In genomic region chr10:19594201-19594905, GRCm38 (mm10) we compare ENCODE assay signal across 12 mouse cellular contexts. TPM values are rescaled to one million over a fixed set of nuclear protein-coding genes. Genes with fewer than 3 reads are reported as not detected.
DNase-seq lines count a peak whose midpoint lies in the region; ATAC-seq and TF ChIP-seq lines count a peak whose summit lies in the region.
"Had no signal": no experiment of that assay in that cellular context is flagged by ENCODE, and none has a peak within 500 bp of the region (broad histone marks: within the 10 kb centered on the region; RNA-seq: fewer than 3 reads in every experiment).

No protein-coding gene starts in this region.

- no peaks in the 10 kb centered on the region for H3K9me3 ChIP-seq in heart, embryonic 16.5 days (replicated peaks; ENCODE audit: control insufficient read depth, low read length)
- no peaks in the 10 kb centered on the region for H3K9me3 ChIP-seq in heart, embryonic 11.5 days (replicated peaks; ENCODE audit: control insufficient read depth, low read length)
- no peaks in the 10 kb centered on the region for H3K9me3 ChIP-seq in stomach, embryonic 15.5 days
- H3K9me3 ChIP-seq: hindbrain, embryonic 15.5 days; limb, embryonic 12.5 days had no signal

- 86% methylated on average over 3 of the region's 3 CpGs for WGBS in heart, embryonic 16.5 days
- 83% methylated on average over 3 of the region's 3 CpGs for WGBS in heart, embryonic 11.5 days (ENCODE audit: insufficient replicate concordance)
- WGBS in stomach, embryonic 15.5 days = 71% methylated on average over 3 of the region's 3 CpGs

- H3K4me3 ChIP-seq in heart, embryonic 16.5 days (ENCODE audit: low read length) = peak overlapping the region; percentile 29
- no peak overlapping the region for H3K4me3 ChIP-seq in heart, embryonic 11.5 days (ENCODE audit: low read depth, low read length)
- H3K4me3 ChIP-seq in bone marrow macrophage, adult 2 months (ENCODE audit: insufficient read depth, low read length) = peak overlapping the region; percentile 56
- H3K4me3 ChIP-seq in stomach, embryonic 15.5 days (replicated peaks) = no peak overlapping the region
- H3K4me3 ChIP-seq: hindbrain, embryonic 15.5 days; limb, embryonic 12.5 days had no signal

- H3K9ac ChIP-seq in heart, embryonic 16.5 days (ENCODE audit: low read length) = no peak overlapping the region
- H3K9ac ChIP-seq in heart, embryonic 11.5 days (ENCODE audit: low read depth, low read length) = no peak overlapping the region
- no peak overlapping the region for H3K9ac ChIP-seq in stomach, embryonic 15.5 days
- H3K9ac ChIP-seq: hindbrain, embryonic 15.5 days; limb, embryonic 12.5 days had no signal

- no peak for TF ChIP-seq CTCF in bone marrow macrophage, adult 2 months (IDR thresholded peaks at IDR 0.05; ENCODE audit: low read depth, low read length)

- DNase-seq in kidney, postnatal 14 days = peak; percentile 42
- no peak for DNase-seq in gastrocnemius, postnatal 4 days (ENCODE audit: low spot score in 2 of 2)
- no peak for DNase-seq in urinary bladder, adult 18-20 months (ENCODE audit: low spot score in 2 of 2)
- no peak for DNase-seq in urinary bladder, postnatal 10 days (ENCODE audit: low spot score)

- no peak for TF ChIP-seq POLR2A in bone marrow macrophage, adult 2 months (IDR thresholded peaks at IDR 0.05; ENCODE audit: borderline replicate concordance, low read depth, low read length)

- no peak for ATAC-seq in heart, embryonic 16.5 days (replicated peaks; ENCODE audit: extremely low read depth, insufficient read depth, low FRiP score)
- ATAC-seq in heart, embryonic 11.5 days (replicated peaks; ENCODE audit: insufficient number of reproducible peaks, low FRiP score, low TSS enrichment) = no peak
- no peak for ATAC-seq in stomach, embryonic 15.5 days (ENCODE audit: insufficient read depth, low FRiP score, low read depth)

- H3K4me2 ChIP-seq in heart, embryonic 16.5 days (ENCODE audit: low read depth, low read length) = peak overlapping the region; percentile 72
- no peak overlapping the region for H3K4me2 ChIP-seq in heart, embryonic 11.5 days
- peak overlapping the region; percentile 61; the same call in 1 of the 2 replicates for H3K4me2 ChIP-seq in stomach, embryonic 15.5 days
- H3K4me2 ChIP-seq: hindbrain, embryonic 15.5 days; limb, embryonic 12.5 days had no signal

- no peaks in the 10 kb centered on the region for H3K27me3 ChIP-seq in heart, embryonic 16.5 days (ENCODE audit: control insufficient read depth, insufficient read depth, low read length)
- no peaks in the 10 kb centered on the region for H3K27me3 ChIP-seq in heart, embryonic 11.5 days (ENCODE audit: control insufficient read depth, insufficient read depth, low read length)
- H3K27me3 ChIP-seq in stomach, embryonic 15.5 days (replicated peaks) = no peaks in the 10 kb centered on the region
- H3K27me3 ChIP-seq: hindbrain, embryonic 15.5 days; limb, embryonic 12.5 days had no signal

- peaks cover 10% of the 10 kb centered on the region for H3K36me3 ChIP-seq in heart, embryonic 16.5 days (ENCODE audit: control insufficient read depth, insufficient read depth)
- peaks cover 6% of the 10 kb centered on the region; the same call in 1 of the 2 replicates for H3K36me3 ChIP-seq in heart, embryonic 11.5 days (ENCODE audit: control insufficient read depth, insufficient read depth, low read length)
- H3K36me3 ChIP-seq in stomach, embryonic 15.5 days = 0 out of 2 replicates have a peak, but pooled peaks cover under 1% of the 10 kb centered on the region
- H3K36me3 ChIP-seq: hindbrain, embryonic 15.5 days had no signal

- H3K4me1 ChIP-seq in heart, embryonic 16.5 days (ENCODE audit: control insufficient read depth, insufficient read depth, low read length) = peaks cover 23% of the 10 kb centered on the region
- peaks cover 12% of the 10 kb centered on the region for H3K4me1 ChIP-seq in heart, embryonic 11.5 days (ENCODE audit: control insufficient read depth, insufficient read depth, low read length)
- H3K4me1 ChIP-seq in bone marrow macrophage, adult 2 months (ENCODE audit: control insufficient read depth, insufficient read depth, low read length) = peaks cover 43% of the 10 kb centered on the region
- H3K4me1 ChIP-seq in stomach, embryonic 15.5 days = peaks cover 3% of the 10 kb centered on the region; the same call in 1 of the 2 replicates

- no peak overlapping the region for H3K27ac ChIP-seq in heart, embryonic 16.5 days (ENCODE audit: low read length)
- no peak overlapping the region for H3K27ac ChIP-seq in heart, embryonic 11.5 days (ENCODE audit: low read depth, low read length)
- H3K27ac ChIP-seq in bone marrow macrophage, adult 2 months (ENCODE audit: insufficient read depth, low read depth, low read length) = no peak overlapping the region
- H3K27ac ChIP-seq in stomach, embryonic 15.5 days = no peak overlapping the region
- H3K27ac ChIP-seq: hindbrain, embryonic 15.5 days; limb, embryonic 12.5 days had no signal

RNA-seq across cellular contexts. Expression of gene Ifngr1, which starts 2.6 kb away (rescaled TPM):
- 50.2 and 69.7 TPM in 2 replicates for polyA plus RNA-seq in heart, embryonic 16.5 days (2015; fragmentation: Nextera tagmentation; extraction: Ambion mirVana)
- 35.0 and 35.7 TPM in 2 replicates for polyA plus RNA-seq in heart, embryonic 11.5 days (2014; fragmentation: Nextera tagmentation; extraction: Ambion mirVana)
- polyA plus RNA-seq in bone marrow macrophage, adult 2 months (2012; ENCODE audit: insufficient read depth, insufficient read length, missing spikeins) = 346 and 347 TPM in 2 replicates
- 70.1 and 77.4 TPM in 2 replicates for polyA plus RNA-seq in stomach, embryonic 15.5 days (2015; fragmentation: Nextera tagmentation; extraction: Ambion mirVana)
- 10 to 100 TPM; 35.2 to 35.7 TPM for total RNA-seq in gastrocnemius, postnatal 4 days (2021)

RNA-seq across cellular contexts. Expression of gene Il22ra2, which starts 27.4 kb away (rescaled TPM):
- polyA plus RNA-seq in heart, embryonic 16.5 days (2015; fragmentation: Nextera tagmentation; extraction: Ambion mirVana) = not detected in 2 replicates
- polyA plus RNA-seq in heart, embryonic 11.5 days (2014; fragmentation: Nextera tagmentation; extraction: Ambion mirVana) = not detected in 2 replicates
- not detected in 2 replicates for polyA plus RNA-seq in bone marrow macrophage, adult 2 months (2012; ENCODE audit: insufficient read depth, insufficient read length, missing spikeins)
- 0.06 TPM in 1 of 2 replicates, not detected in the other for polyA plus RNA-seq in stomach, embryonic 15.5 days (2015; fragmentation: Nextera tagmentation; extraction: Ambion mirVana)
- not detected for total RNA-seq in gastrocnemius, postnatal 4 days (2021)
- total RNA-seq: MEL had no signal
- polyA plus RNA-seq: hindbrain, embryonic 15.5 days; limb, embryonic 12.5 days; neural tube, embryonic 11.5 days had no signal

Comparison
In these comparisons a context has a peak if more than half of its experiments do, and no peak if none do; other contexts are left out.
1. H3K4me3 ChIP-seq: peak in heart, embryonic 16.5 days (single experiment) and bone marrow macrophage, adult 2 months (single experiment); none in heart, embryonic 11.5 days (single experiment) and stomach, embryonic 15.5 days (single experiment).